Mouse (Mus musculus) cerebellum, adult 8-10 months (tissue): ENCODE results near the gene Gstp1.
"Not testable (repeated sequence)": the region's sequence is repeated elsewhere in the genome, so short reads cannot be mapped to it uniquely, and the experiment has no call there.

Source experiments
- DNase-seq: peaks from one replicate; pipeline ENCODE4 v3.0.0; 2022

The Gstp1 gene

GRCm38 (mm10) chr19:4060044-4060898, 22.5 kb upstream of the Gstp1 start:
- not testable (repeated sequence) for DNase-seq

GRCm38 (mm10) chr19:4059069-4059740, 21.4 kb upstream of the Gstp1 start, which contains the start of gene Gstp3:
TSS of gene Gstp3 (minus strand) at chr19:4059569.
- no peak for DNase-seq

- no peak for DNase-seq
These were observed 20.8 kb upstream of the Gstp1 start for GRCm38 (mm10) chr19:4058581-4058980.

- no peak for DNase-seq
These were observed 20.2 kb upstream of the Gstp1 start for GRCm38 (mm10) chr19:4057962-4058361.

DNA sequence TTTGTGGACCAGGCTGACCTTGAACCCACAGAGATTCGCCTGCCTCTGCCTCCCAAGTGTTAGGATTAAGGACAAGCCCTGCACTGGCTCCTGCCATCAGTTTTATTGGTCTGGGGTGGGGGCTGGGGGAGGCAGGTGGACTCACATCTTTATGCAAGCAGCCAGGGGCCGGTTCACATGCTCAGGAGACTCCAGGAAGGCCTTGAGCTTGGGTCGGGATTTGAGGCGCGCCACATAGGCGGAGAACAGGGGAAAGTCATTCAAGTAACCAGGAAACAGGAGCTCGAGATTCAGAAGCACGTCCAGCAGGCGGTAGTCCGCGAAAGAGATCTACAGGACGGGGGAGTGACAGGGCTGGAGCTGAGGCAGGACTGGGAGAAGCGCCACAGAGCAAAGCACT, 19.6 kb upstream of the Gstp1 start:
- no peak for DNase-seq

DNA sequence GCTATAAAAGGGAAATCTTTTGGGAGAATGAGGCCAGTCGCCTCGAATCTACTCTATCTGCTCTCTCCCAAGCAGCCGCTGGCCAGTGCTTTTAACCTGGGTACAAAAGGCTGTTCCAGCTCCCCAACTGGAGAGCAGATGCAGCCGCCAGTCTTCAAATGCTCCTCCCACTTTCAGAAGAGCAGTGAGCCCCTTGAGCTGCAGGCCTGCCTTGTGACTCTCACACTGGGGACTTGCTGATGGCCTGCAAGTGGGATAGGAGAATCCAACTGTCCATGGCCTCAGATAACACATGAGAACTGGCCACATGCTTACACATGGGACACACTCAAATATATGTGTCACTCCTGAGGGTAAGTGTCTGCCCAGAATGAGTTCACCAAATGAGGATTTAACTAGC, 18.9 kb upstream of the Gstp1 start:
- DNase-seq = no peak

DNA sequence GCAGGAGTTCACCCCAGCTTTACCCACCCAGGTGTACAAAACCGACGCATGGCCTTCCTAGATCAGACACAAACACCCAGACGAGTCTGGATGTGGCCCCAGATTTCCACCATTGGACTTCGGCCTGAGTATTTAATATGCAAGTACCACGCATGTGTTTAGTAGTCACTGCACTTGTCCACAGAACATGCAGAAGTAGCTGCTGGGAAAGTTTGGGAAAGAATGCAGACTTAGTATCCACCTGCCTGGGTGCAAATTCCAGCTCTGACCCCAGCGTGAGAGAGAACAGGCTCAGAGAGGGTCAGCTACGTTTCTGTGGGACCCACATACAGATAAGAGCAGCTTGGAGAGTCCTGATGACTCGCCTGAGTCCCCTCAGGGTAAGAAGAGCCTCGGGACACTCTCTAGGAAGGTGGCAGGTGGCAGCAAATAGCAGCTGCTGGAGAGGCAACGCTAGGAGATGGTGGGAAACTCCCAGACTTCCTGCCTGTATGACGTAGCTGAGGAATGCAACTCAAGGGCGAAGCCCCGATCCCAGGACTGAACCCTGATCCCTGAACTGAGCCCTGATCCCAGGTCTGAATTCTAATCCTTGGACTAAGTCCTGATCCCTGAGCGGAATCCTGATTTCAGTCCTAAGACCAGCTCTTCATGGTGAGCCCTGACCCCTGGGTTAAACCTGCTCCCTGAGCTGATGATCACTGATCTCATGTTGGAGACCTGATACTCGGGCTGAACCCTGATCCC, 18.3 kb upstream of the Gstp1 start:
- no peak for DNase-seq

- peak; percentile 69 for DNase-seq
These were observed 17.6 kb upstream of the Gstp1 start for GRCm38 (mm10) chr19:4055216-4055946.

DNA sequence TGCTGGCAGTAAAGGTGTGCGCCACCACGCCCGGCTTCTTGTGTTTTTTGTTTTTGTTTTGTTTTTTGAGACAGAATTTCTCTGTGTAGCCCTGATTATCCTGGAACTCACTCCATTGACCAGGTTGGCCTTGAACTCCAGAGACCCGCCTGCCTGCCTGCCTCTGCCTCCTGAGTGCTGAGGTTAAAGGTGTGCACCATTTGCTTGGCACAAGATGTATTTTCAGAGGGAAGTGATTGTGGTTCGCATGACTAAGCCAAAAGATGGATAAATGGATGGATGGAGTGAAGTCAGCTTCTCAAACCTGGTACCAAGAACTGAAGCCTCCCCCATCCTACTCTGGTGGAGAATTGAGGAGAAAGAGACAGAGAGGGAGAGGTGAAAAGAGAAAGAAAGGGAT, 16.8 kb upstream of the Gstp1 start:
- no peak for DNase-seq

- DNase-seq = no peak
These were observed 14.8 kb upstream of the Gstp1 start for GRCm38 (mm10) chr19:4052516-4053030.

- peak; percentile 69 for DNase-seq
These were observed 14.1 kb upstream of the Gstp1 start for GRCm38 (mm10) chr19:4051741-4052515.

GRCm38 (mm10) chr19:4051016-4051415, 13.2 kb upstream of the Gstp1 start:
- no peak for DNase-seq

GRCm38 (mm10) chr19:4049069-4049468, 11.3 kb upstream of the Gstp1 start:
- DNase-seq = not testable (repeated sequence)

DNA sequence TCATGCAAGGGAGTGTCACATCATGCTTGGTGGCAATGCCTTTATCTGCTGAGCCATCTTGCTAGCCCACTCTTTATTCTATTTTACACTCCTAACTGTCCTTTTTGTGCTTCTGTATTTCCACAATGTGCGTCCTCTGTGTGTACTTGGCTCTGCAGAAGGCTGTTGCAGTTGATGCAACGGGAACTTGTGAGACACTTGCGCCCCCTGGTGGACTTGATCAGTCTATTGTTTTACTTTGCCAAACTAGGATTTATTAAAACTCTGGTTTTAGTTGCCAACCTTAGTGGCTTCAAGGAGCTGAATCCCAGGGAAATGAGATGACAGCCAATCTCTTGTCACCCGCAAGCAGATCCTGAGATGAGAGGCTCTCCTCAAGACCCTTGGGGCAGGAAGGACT, 10.1 kb upstream of the Gstp1 start:
- peak; percentile 87 for DNase-seq

DNA sequence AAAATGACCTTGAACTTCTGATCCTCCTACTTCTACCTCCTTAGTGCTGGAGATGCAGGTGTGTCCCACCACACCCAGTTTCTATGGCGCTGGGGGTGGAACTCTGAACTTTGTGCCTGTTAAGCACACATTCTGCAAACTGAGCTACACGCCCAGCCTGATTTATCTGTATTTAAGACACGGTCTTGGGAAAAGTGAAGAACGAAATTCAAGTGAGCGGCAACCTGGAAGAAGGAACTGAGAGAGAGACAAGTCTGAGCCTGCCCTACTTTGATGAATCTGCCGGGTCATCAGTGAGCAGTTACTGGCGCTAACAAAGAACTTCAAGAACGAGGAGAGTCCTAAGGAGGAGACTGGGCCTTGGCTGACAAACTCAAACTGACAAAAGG, 9.1 kb upstream of the Gstp1 start:
- DNase-seq = no peak

DNA sequence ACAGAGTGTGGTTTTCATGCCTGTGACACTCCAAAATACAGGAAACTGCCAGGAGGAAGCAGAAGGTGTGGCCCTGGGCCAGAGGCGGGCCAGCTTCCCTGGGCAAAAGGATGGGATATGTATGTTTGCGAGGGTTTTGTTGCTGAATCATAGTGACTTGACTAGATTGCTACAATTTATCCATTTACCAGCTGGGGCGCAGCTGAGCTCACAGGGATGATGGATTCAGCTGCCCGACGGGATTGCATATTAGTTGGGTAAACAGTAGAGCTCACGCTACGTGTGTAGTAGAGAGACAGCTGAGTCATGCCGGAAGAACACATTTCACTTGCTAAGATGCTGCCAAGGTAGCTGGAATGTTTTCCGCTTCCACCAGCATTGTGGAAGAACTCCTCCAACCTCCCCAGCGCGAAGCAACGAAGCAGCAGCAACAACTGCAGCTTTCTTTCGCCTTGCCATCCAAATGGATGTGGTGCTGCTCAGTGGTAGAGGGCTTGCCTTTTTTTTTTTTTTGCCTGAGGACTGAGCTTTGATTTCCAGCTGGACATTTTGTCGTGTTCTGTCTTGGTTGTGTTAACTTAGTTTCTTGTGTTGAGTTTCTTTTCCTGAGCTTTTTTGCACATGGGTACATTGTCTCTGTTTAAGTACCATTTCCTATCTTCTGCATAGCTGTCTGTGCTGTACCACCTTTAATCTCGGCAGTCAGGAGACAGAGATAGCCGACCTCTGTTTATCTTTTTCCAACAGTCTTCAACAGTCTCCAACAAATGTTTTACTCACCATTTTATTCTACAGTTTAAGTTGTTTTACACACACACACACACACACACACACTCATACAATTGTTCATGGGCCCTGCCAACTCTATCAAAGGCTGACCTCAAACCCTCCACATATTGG, 8.4 kb upstream of the Gstp1 start, which contains the start of gene Gstp2:
Gene Gstp2 (minus strand): TSS at position 58 of the 900 bp plus-strand sequence.
- DNase-seq = peak; percentile 78

DNA sequence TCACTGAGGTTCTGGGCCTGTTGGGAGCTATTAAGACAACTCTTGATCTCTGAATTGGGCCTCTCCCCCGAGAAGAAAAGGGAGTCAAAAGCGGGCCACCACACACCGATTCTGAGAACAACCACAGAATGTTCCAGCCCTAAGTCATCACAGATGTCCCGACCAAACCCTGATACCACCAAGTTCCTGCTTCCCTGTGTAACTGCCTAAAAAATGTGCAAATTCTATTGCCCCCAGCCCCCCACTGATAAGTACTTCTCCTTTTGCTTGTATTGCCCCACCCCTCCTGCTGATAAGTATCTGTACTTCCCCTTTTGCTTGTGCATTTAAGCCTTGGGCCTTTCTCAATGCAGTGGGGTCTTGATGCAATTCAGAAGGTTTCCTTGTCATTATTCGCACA, 6.3 kb upstream of the Gstp1 start:
- not testable (repeated sequence) for DNase-seq

GRCm38 (mm10) chr19:4042124-4042523, 4.3 kb upstream of the Gstp1 start:
- no peak for DNase-seq

GRCm38 (mm10) chr19:4041500-4041899, 3.7 kb upstream of the Gstp1 start:
- DNase-seq = not testable (repeated sequence)

GRCm38 (mm10) chr19:4040941-4041340, 3.2 kb upstream of the Gstp1 start:
- DNase-seq = not testable (repeated sequence)
